Mouse (Mus musculus): Measurements from ENCODE around the gene Rit1.
"Not testable (repeated sequence)": the region's sequence is repeated elsewhere in the genome, so short reads cannot be mapped to it uniquely, and the experiment has no call there.

Gene Rit1

DNA sequence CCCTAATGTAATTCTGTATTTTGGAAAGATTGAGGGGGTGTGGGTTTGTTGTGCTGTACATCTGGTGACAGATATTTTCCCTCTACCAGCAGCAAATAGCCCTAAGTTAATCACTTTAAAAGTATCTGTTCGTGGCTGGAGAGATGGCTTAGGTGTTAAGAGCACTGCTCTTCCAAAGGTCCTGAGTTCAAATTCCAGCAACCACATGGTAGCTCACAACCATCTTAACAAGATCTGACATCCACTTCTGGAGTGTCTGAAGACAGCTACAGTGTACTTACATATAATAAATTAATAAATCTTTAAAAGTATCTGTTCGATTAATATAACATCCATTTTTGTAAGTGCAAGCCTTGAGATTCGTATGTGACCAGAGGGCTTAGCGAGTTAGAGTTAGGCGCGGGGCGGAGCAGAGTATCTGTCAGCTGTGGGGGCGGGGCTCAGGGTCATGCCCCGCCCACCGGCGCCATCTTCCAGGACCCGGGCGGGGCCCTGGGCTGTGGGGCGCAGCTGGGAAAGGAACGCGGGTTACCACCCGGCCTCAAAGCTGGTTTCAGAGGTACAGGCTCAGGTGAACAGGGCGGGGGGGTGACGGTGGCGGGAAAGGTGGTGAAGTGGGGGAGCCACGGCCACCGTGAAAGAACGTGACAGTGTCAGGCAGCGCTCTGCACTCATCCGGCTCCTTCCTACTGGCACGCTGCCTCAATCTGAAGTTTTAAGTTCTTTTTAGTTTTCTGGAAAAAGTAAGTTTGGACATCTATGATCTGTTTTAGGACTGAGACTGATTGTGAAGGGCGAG, at the start of gene Rit1:
TSS of gene Rit1 (plus strand) at position 440 of the 799 bp plus-strand sequence.
- DNase-seq (ENCODE audit: low spot score), result peak; percentile 81

DNA sequence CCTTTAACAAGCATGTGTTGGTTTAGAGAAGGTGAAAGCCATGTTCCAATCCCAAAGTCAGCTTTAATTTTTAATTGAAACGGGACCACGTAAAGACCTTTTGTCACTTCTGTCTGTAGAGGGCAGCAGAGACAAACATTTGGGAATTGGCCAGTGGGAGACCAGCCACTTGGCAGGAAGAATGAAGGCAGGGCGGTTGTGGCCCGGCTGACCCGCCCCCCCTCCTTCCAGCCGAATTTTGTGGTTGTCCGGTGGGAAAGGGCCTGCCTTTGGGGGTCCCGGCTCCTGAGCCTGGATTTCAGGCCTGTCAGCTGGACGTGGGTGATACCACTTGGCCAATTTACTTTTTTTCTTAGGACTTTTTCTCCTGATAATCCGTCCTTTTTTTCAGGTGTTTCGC, 39.2 kb upstream of the Rit1 start:
- peak; percentile 78 for DNase-seq (ENCODE audit: low spot score)

DNA sequence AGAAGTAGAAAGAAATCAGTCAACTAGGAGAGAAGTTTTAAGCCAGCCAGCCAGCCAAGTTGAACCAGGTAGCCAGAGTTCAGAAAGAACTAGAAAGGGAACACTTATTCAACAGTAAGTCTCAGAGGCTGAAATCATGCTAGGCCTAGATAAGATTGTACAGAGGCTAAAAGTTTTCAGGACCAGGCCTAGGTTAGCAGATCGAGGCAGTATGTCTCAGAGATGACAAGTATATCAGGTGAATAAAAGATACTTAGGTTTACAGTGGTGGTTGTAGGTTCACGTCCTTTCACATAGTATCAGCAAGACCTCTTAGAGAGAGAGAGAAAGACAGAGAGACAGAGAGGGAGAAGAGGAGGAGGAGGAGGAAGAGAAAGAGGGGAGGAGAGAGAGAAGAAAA, 32.8 kb upstream of the Rit1 start:
- DNase-seq (ENCODE audit: low spot score), result no peak

DNA sequence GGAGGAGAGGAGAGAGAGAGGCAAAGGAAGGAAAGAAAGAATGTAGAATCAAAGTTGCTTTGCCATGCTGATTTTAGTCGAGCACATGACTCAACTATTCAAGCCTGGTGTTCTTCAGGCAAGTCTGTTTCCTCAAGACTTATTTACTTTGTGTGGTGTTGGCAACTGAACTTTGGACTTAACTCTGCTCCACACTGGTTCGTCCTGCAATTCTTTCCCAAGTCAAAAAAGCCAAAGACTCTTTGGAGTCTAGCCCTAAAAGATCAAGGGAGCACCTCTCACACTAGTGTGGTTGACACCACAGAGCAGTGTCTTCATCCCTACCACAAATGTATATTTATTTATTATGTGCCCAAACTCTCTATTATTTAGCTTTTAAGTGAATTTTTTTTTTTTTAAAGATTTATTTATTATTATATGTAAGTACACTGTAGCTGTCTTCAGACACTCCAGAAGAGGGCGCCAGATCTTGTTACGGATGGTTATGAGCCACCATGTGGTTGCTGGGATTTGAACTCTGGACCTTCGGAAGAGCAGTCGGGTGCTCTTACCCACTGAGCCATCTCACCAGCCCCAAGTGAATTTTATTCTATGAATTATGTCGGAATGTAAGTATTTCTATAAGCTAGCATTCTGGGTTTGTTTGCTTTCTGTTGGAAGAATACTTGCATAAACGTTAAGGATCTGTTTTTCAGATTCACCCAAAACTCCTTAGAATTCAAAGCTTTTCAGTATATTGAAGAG, 32.2 kb upstream of the Rit1 start:
- peak; percentile 75 for DNase-seq (ENCODE audit: low spot score)

DNA sequence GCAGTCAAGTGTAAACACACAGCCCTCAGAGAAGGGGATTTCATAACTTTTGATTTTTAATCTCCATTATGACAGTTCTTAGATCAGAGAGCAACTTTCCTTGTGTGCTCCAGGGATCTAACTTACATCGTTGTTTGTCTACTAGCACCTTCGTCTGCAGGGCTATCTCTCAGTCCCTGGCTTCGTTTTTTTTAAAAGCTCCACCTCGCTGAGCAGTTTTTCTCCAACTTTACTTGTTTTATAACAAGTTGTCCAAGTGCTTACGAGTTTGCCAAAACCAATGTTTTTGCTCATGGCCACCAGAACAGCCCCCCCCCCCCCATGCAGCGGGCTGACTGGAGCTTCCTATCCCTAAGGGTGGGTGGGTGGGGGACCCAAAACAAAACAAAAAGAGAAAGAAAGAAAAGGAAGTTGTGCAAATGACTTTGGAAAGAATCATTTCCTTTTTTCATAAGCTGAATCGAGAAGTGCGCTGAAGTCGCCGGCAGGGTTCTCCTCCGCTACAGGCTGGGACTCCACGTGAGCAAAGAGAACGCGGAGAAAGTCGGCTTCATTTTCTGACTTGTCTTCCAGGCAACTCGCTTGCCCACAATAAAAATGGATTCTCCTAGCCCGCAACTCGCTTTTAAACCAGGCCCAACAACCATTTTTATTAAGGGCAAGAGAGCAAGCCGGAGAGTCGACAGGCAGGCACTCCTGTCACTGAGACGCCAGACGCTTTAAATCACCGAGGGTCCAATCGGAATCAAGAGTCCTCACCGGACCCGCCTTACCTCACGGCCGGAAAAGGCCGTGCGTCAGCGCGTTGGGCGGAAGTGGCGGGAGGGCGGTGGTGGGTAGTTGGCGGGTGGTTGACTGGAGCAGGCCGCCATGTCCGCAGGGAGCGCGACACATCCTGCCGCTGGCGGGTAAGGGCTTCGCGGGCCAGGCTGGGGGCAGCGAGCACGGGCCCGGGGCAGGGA, 31.4 kb upstream of the Rit1 start, which contains the start of gene Khdc4:
TSS of gene Khdc4 (plus strand) at position 824 of the 962 bp plus-strand sequence.
- peak; percentile 98 for DNase-seq (ENCODE audit: low spot score)

DNA sequence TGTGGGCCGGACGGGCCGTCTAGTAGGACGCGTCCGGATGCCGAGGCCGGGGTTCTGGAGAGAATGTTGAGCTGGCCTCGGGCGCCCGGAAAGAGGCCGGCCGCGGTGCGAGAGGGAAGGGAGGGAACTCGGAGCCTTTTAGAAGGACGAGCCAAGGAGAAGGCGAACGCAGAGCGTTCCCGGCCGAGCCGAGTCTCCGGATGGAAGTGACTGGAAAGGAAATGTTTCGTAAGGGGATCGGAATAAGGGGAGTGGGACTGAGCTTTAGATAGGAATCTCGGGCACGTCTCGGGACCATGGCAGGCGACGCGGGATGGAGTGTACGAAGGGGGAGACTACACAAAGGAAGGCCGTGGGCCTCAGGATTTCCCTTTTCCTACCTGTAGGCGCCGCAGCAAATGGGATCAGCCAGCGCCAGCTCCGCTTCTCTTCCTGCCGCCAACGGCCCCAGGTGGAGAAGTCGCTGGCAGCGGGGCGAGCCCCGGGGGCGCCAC, 30.6 kb upstream of the Rit1 start:
- no peak for DNase-seq (ENCODE audit: low spot score)

DNA sequence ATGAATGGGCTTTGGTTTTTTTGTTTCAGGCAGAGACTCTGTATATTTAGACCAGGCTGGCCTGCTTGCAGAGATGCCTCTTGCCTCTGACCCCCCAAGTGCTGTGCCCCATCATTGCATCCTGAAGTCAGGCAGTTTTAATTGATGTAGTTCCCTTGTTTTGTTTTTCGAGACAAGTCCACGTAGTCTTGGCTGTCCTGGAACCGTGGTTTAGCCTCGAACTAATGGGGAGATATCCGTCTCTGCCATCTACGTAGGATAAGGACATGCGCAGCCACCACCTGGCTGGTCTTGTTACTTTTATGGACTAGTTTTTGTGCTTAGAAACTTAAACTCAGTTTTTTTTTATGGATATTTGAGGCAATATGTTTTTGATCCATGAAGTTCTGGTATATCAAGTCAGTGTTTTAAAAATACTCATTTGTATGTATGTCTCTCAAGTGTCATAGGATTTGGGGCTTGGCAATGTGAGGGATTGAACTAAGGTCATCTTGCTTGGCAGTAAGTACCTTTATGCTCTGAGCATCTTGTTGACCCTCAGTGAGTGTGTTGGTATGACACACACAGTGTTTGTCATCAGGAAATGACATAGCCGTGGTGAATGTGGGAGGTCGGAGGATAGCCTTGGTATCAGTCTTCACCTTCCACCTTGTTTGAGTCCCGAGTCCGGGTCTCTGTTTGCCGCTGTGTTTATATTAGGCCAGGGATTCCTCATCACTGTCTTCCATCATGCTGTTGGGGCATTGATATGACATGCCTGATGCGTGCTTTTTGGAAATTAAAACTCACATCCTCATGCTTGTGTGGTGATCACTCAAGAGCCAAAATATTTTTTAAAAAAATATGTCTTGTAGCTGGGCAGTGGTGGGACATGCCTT, 29.7 kb upstream of the Rit1 start:
- DNase-seq (ENCODE audit: low spot score), result no peak

DNA sequence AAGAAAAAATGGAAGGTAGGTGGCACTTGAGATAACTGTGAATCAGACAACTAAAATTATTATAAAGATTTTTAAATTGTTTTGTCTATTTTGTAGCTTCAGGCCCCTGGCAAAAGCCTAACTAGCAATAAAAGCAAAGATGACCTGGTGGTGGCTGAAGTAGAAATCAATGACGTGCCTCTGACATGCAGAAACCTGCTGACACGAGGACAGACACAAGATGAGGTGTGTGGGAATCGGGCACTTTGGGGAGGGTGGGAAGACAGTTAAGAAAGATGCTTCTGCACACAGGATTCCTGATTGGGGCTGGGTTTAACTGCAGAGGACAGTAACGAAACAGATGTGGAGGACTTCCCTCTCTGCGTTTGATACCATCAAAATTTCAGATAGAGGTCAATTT, 27.6 kb upstream of the Rit1 start:
- DNase-seq (ENCODE audit: low spot score), result no peak

DNA sequence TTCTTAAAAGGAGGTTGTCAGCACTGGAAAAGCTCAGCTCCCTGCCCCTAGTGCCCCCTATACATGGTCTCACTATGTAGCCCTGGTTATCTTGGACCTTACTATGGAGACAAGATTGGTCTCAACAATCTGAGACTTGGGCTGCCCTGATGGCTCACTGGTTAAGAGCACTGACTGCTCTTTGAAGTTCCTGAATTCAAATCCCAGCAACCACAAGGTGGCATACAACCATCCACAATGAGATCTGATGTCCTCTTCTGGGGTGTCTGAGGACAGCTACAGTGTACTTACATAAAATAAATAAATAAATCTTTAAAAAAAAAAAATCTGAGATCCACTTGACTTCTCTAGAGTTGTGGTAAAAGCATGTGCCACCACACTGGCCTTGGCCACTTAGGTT, 21.1 kb upstream of the Rit1 start:
- DNase-seq (ENCODE audit: low spot score), result no peak

DNA sequence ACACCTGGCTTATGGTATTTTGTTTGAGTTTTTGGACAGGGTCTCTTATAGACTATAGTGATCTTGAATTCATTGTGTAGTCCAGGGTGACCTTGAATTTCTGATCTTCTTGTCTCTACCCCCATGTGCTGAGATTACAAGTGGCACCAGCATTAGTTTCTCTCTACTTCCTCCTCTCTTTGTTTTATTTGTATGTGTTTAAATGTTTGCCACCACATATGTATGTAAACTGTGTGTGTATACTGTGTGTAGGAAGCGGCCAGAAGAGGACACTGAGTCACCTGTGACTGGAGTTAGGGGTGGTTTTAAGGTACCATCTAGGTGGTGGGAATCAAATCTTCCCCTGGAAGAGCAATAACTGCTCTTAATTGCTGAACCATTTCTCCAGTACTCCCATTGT, 18.6 kb upstream of the Rit1 start:
- DNase-seq (ENCODE audit: low spot score), result no peak

DNA sequence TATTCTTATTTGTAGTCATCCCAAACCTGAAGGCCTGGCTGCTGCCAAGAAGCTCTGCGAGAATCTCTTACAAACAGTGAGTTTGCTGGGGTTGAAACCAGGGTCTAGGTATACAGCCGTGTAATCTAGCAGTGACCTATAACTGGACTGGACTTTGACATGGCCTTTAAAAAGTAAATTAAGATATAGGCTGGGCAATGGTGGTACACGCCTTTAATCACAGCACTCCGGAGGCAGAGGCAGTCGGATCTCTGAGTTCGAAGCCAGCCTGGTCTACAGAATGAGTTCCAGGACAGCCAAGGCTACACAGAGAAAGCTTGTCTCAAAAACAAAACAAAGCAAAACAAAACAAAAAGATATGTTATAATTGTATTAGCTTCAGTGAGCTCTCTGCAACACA, 17.8 kb upstream of the Rit1 start:
- no peak for DNase-seq (ENCODE audit: low spot score)

DNA sequence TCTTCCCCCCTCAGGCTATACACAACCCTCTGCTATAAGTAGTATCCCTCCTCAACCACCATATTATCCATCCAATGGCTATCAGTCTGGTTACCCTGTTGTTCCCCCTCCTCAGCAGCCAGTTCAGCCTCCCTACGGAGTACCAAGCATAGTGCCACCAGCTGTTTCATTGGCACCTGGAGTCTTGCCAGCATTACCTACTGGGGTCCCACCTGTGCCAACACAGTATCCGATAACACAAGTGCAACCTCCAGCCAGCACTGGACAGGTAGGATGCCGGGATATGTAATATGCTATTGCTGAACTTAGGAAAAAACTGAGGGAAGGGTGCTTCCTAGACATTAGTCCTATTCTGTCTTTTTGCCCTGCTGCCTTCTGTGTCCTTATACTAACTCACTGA, 16.4 kb upstream of the Rit1 start:
- no peak for DNase-seq (ENCODE audit: low spot score)

DNA sequence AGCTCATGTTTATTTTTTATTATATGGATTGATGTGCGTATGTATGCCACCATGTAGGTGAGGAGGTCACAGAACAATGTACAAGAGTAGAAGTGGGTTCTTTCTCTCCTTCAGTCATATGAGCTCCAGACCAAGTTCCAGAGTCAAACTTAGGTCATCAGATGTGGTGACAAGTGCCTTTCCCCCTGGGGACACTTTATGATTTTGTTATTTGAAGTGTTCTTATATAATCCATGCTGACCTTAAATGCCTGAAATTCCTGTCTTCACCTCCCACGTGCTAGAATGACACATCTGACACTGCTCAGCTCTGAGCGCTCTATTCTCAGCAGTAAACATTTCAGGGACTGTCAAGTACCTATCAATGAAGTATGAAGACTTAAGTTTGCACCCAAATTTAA, 15.4 kb upstream of the Rit1 start:
- DNase-seq (ENCODE audit: low spot score), result no peak

DNA sequence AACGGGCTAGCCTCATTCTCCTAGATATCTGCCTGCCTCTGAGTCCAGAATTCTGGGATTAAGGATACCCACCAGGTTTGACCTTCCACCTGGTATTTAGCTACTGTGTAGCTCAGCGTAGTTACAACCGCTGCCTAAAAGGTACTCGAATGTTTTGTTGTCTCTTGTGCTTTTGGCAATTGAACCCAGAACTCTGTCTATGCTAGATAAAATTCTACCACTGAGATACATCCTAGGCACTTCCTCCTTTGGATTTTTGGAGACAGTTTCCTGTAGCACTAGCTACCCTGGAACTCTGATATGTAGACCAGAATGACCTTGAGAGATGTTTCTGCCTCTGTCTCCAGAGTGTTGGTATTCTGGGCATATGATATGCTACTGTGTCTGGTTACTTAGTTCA, 2.9 kb upstream of the Rit1 start:
- DNase-seq (ENCODE audit: low spot score), result no peak

DNA sequence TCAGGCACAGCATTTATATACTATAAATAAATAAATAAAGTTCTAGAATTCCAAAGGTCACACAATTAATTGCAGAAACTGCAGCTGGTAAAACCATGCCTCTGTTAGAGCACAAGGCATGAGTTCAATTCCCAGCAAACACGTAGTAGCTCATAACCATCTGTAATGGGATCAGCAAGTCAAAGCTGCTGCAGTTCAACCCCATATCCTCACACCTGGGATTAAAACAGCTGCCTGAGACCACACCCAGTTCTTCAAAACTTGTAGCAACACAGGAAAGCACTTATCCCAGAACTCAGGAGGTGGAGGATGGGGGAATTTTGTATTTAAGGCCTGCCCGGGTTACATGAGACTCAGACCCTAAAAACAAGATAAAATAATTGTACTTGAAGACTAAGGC, 1.9 kb upstream of the Rit1 start:
- no peak for DNase-seq (ENCODE audit: low spot score)

DNA sequence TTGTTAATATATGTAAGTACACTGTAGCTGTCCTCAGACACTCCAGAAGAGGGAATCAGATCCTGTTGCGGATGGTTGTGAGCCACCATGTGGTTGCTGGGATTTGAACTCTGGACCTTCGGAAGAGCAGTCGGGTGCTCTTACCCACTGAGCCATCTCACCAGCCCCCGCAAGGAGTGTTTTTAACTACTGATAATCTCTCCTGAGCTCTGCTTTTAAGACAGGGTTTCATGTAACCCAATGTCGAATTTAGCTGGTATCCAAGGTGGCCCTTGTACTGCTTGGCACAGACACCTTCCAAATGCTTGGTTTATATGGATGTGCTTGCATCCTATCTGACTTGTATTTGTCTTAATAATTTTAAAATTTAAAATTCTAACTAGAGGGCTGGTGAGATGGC, 922 bp upstream of the Rit1 start:
- DNase-seq (ENCODE audit: low spot score), result not testable (repeated sequence)

DNA sequence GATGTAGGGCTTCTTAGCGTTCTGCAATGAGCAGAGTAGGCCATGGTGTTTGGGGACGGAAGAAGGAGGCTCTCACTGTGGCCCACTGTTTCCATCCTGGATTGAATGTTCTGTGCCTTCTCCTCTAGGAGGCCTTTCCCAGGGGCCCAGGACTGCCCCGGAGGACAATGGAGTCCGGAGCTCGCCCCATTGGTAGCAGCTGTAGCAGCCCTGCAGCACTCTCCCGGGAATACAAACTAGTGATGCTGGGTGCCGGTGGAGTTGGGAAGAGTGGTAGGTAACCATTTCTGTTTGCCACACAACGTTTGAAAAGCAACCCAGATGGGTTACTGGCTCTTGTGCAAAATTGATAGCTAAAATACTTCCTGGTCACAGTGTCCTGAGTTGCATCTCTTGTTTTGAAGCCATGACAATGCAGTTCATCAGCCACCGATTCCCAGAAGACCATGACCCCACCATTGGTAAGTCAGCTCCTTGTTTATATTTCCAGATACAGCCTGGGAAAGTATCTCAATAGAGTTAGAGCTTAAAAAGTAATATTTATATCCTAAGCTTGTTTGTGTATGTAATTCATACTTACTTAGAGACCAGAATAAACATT, 660 bp downstream of the Rit1 start:
- peak; percentile 50 for DNase-seq (ENCODE audit: low spot score)

DNA sequence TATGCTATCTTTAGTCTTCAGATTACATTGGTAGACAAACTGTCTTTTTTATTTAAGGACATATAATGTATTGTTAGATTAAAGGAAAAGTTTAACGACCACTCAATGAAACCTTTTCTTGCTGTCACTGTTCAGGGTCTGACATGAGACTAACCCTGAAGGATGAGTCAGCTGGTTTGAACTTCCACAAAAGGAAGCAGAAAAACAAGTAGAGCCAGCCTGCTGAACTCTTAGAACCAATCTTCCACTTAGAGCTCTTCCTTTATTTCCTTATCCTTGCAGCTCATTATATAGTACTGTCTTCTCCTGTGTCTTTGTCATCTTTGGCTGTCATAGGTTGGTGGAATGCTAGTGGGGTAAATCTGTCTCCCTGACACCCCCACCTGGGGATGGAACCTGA, 1.2 kb downstream of the Rit1 start:
- no peak for DNase-seq (ENCODE audit: low spot score)

DNA sequence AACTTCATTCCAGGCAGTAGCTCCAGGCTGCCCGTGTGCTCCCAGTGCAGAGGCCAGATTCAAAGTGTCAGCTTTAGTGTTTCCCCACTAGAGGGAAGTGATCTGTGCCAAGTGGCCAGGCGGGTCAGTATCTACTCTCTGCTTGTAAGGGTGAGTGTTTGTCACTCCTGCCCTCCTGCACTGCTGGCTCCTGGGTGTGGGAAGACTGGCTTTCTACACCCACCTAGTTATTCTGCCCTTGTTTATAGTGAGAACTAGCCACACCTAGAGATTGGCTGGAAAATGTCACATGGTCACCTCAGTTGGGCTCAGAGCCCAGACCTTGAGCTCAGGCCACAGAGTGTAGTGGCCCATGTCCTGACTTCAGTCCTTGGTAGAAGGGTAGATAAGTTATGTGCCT, 2.5 kb downstream of the Rit1 start:
- no peak for DNase-seq (ENCODE audit: low spot score)

DNA sequence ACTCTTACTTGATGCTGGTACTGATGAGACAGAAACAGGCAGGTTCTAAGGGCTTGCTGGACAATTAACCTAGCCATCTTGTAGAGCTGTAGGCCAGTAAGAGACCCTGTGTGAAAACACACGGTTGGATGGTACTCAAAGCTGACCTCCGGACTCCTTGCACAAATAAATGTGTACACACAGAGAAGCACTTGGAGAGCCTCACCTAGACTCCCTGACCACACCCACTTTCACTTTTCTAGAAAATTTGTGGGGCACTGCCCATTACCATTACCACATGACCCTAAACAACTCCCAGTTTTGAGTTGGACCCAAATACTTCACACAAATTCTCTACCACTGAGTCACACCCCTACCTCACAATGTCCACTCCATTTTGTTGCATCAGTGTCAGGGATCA, 19.9 kb downstream of the Rit1 start:
- no peak for DNase-seq (ENCODE audit: low spot score)

DNA sequence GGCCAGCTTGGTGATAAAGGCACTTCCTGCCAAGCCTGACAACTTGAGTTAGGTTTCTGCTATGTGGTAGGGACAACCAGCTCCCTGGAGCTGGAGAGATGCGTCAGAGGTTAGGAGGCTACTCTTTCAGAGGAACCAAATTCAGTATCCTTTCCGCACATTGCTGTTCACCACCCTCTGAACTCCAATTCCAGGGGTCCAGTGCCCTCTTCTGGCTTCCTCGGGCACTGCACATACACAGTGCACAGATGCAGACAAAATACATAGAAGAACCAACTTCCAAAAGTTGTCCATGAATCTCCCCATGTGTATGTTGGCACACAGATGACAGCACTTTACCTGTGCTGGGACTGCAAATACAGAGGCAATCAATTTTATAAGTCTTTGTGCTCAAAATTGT, 22.0 kb downstream of the Rit1 start:
- no peak for DNase-seq (ENCODE audit: low spot score)

Measured in yolk sac, embryonic 10.5 days (tissue).